Mouse (Mus musculus) embryonic facial prominence, embryonic 13.5 days (tissue): ENCODE measurements around the gene Nup210. TPM values are rescaled to one million over a fixed set of nuclear protein-coding genes. Genes with fewer than 3 reads are reported as not detected.
A peak's percentile ranks its signal among the peaks of the same experiment; 100 is the strongest.

Experiments used
- ATAC-seq: fragments of 200-750 bp; cut with Nextera tagmentation; 2 replicates; pipeline ENCODE4 v1.8.0; 2017; ENCODE audit warnings: low read depth; ENCODE audit not compliant: insufficient number of reproducible peaks, insufficient read depth, low FRiP score, low TSS enrichment
- H3K27ac ChIP-seq: fragments of 300-500 bp; sonication (generic); 2 replicates; pipeline ENCODE4 v1.5.1; 2015; ENCODE audit warnings: moderate library complexity, mild to moderate bottlenecking, inconsistent platforms
- H3K27me3 ChIP-seq: fragments of 300-500 bp; sonication (generic); 2 replicates; pipeline ENCODE4 v1.6.1; 2015; ENCODE audit warnings: mild to moderate bottlenecking, inconsistent platforms
- H3K36me3 ChIP-seq: fragments of 300-500 bp; sonication (generic); 2 replicates; pipeline ENCODE4 v1.6.1; 2015; ENCODE audit warnings: mild to moderate bottlenecking, inconsistent platforms
- H3K4me1 ChIP-seq: fragments of 300-500 bp; sonication (generic); 2 replicates; pipeline ENCODE4 v1.6.1; 2015; ENCODE audit warnings: inconsistent platforms
- H3K4me2 ChIP-seq: fragments of 300-500 bp; sonication (generic); 2 replicates; pipeline ENCODE4 v1.6.1; 2015; ENCODE audit warnings: moderate library complexity, mild to moderate bottlenecking, inconsistent platforms
- H3K4me3 ChIP-seq: fragments of 300-500 bp; sonication (generic); 2 replicates; pipeline ENCODE4 v1.5.1; 2015; ENCODE audit warnings: mild to moderate bottlenecking, inconsistent platforms
- H3K9ac ChIP-seq: fragments of 300-500 bp; sonication (generic); 2 replicates; pipeline ENCODE4 v1.6.1; 2015; ENCODE audit warnings: mild to moderate bottlenecking, inconsistent platforms
- H3K9me3 ChIP-seq: fragments of 300-500 bp; sonication (generic); 2 replicates; pipeline ENCODE4 v1.6.1; 2016; ENCODE audit warnings: inconsistent platforms
- WGBS: fragments of 180-500 bp; shearing (Covaris S2); methylation state at CpG from one replicate; pipeline ENCODE4 v1.1.7; 2015; ENCODE audit warnings: mixed read lengths; 5-methylcytosine and 5-hydroxymethylcytosine counted together
- polyA plus RNA-seq: library from polyadenylated mRNA; unstranded; fragments of >200 nt; fragmentation: Nextera tagmentation; extraction: Ambion mirVana; gene quantifications from 2 replicates; pipeline ENCODE4 v1.2.1, GENCODE M21; 2015

Gene Nup210
- polyA plus RNA-seq, 1 experiment from 2014 or later = 5.9 TPM

DNA sequence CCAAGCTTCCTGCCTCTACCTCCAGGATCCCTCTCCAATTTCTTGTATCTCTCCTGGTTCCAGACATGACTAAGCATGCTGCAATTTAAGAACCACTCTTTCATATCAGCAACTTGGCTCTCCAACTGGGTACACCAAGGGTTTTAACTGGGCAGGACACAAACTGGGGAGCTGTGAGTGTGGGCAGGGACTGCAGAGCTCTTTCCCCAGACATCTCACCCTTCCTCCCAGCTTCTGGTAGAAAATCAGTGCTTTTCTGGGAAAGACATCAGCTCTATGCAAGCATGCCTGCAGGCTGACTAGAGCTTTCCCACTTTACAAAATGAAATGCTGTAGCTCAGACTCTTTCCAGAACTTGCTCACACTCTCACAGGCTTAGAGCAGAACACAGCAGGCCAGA, 60.3 kb downstream of the Nup210 start:
- no peaks in the 10 kb centered on the region for H3K9me3 ChIP-seq
- H3K27ac ChIP-seq = no peak overlapping the region
- no peaks in the 10 kb centered on the region for H3K36me3 ChIP-seq
- peaks cover 21% of the 10 kb centered on the region for H3K4me1 ChIP-seq
- no peak for ATAC-seq
- H3K4me3 ChIP-seq = no peak overlapping the region
- H3K27me3 ChIP-seq = no peaks in the 10 kb centered on the region
- H3K4me2 ChIP-seq = no peak overlapping the region
- H3K9ac ChIP-seq = no peak overlapping the region

DNA sequence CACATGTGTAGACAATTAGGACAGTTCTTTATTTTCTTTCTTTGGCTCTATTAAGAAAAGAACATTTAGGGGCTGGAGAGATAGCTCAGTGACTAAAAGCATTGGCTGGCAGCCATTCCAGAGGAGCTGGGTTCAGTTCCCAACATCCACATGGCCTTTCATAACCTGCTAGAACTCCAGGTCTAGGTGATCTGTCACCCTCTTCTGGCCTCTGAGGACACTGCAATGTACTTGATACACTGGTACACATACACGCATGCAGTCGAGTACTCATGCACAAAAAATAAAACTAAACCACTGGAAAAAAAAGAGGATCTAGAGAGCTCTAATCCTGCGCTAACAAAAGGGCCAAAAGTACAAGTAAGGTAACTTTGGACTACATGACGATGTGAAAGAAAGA, 64.1 kb downstream of the Nup210 start:
- Histone ChIP-seq H3K36me3 (no peaks in the 10 kb centered on the region), H3K27ac (no peak overlapping the region), H3K4me2 (no peak overlapping the region), H3K4me3 (no peak overlapping the region), H3K4me1 (peaks cover 6% of the 10 kb centered on the region), H3K27me3 (no peaks in the 10 kb centered on the region), H3K9me3 (no peaks in the 10 kb centered on the region), H3K9ac (no peak overlapping the region)
- 92% methylated on average over 4 of the region's 4 CpGs for WGBS
- no peak for ATAC-seq

DNA sequence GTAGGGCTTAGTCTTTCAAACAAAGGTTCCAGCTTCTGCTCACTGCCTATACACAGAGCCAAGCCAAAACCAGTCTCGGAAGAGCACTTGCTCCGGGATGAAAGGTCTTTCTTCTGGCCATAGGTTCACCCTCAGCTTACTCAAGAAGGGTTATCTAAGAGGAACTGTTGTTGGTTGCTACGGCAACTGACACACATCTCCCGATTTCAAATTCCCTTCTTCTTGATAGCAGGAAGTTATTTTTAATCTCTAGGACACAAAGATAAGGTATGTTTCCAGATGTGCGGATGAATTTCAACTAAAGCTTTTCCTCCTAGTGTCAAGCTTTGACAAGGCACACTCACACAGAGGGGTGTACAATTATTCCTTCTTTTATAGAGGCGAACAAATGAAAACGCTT, 68.6 kb downstream of the Nup210 start:
- WGBS = 87% methylated on average over 7 of the region's 7 CpGs
- Histone ChIP-seq H3K4me3 (no peak overlapping the region), H3K27me3 (no peaks in the 10 kb centered on the region), H3K4me1 (peaks cover 18% of the 10 kb centered on the region), H3K27ac (no peak overlapping the region), H3K9ac (no peak overlapping the region), H3K4me2 (no peak overlapping the region), H3K9me3 (no peaks in the 10 kb centered on the region), H3K36me3 (no peaks in the 10 kb centered on the region)
- no peak for ATAC-seq

DNA sequence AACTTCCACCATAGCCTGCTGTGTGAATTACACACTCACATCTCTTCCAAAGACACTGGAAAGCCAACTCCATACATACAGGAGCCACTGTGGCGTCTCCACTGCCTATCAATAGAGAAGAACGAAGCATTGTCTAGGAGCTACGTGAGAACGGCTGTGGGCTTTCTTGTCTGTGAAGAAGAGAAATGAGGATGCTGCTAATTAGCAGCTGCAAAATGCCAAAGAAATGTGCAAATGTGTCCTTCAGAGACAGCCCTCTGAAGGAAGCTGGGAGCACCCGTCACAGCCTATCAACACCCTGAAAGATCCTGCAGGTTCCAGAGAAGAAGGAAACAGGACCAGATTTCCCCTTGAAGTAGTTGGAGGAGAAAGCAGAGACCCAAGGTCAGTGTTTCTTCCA, 69.2 kb downstream of the Nup210 start:
- no peak overlapping the region for H3K4me2 ChIP-seq
- no peak overlapping the region for H3K9ac ChIP-seq
- H3K4me1 ChIP-seq = peaks cover 18% of the 10 kb centered on the region
- 77% methylated on average over 5 of the region's 5 CpGs for WGBS
- no peaks in the 10 kb centered on the region for H3K9me3 ChIP-seq
- H3K4me3 ChIP-seq = no peak overlapping the region
- H3K36me3 ChIP-seq = no peaks in the 10 kb centered on the region
- ATAC-seq = no peak
- H3K27me3 ChIP-seq = no peaks in the 10 kb centered on the region
- no peak overlapping the region for H3K27ac ChIP-seq

DNA sequence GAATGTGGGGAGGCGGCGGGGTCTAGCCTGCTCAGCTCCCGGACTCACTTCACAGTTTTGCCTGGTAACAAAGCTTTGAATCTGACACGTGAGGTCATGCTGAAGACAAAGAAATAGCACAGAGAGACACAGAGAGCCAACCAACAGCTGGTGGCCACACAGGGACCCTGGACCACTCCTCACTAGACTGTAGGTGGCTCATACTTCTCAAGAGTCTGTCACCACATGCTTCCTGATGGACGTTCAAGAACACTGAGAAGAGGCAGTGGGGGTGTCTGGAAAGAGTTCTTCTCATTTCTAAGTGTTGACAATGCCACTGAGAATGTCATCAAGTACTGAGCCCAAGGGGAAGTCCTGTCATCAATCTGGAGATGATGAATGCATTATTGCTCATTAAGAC, 70.4 kb downstream of the Nup210 start:
- Histone ChIP-seq H3K27me3 (no peaks in the 10 kb centered on the region), H3K36me3 (no peaks in the 10 kb centered on the region), H3K4me1 (peaks cover 29% of the 10 kb centered on the region), H3K4me2 (no peak overlapping the region), H3K27ac (no peak overlapping the region), H3K9me3 (no peaks in the 10 kb centered on the region), H3K9ac (no peak overlapping the region), H3K4me3 (no peak overlapping the region)
- no peak for ATAC-seq
- 75% methylated on average over 5 of the region's 5 CpGs for WGBS

DNA sequence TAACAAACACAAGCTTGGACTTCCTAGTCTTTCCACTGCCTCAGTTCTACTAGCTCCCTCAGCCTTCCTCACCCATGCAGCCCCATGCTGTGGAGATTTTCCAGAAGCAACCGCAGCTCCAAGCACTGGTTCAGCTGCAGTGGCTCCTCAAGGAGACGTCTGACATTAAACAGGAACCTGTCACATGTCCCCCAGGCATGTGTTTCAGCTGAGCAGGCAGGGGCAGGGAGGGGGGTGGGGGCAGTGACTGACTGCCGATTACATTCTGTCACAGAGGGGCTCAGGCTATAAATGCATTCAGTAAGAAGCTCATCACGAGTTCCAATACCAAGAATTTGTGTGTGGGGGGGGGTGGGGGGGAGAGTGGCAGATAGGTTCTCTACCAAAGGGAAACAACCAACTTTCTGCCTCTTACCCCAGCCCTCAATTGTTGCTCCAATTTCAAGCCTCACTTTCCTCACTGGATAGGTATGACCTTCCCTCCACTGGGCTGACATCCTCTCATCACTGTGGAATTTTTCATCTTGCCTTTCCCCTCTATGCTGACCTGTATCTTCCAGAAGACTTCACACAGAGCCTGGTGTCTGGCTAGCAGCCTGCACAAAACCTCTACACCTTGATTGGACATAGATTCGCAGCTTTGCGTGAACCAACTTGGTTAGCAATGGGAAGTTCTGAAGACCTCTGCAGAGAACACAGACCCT, 71.8 kb downstream of the Nup210 start:
- Histone ChIP-seq H3K4me3 (no peak overlapping the region), H3K4me1 (peaks cover 34% of the 10 kb centered on the region), H3K27ac (peak overlapping the region; percentile 33; the same call in 1 of the 2 replicates), H3K36me3 (no peaks in the 10 kb centered on the region), H3K9me3 (no peaks in the 10 kb centered on the region), H3K4me2 (no peak overlapping the region), H3K27me3 (no peaks in the 10 kb centered on the region), H3K9ac (no peak overlapping the region)
- ATAC-seq = no peak
- 42% methylated on average over 6 of the region's 6 CpGs for WGBS

DNA sequence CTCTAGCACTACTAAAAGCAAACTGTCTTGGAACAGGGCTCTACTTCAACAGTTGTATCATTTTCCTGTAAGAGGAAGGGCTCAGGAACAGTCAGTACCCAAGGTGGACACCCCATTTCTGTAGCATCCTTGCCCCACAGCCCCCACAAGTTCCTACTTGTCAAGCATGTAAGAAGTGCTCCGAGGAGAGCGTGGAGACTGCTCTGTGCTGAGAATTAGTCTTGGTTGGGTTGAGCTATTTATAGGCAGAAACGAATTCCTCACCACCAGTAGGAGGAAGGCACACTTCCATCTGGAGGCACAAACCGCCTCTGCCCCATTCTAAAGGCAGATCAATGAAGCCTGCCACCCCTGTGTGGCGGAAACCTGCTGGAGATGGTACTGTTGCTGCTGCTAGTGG, 75.3 kb downstream of the Nup210 start:
- Histone ChIP-seq H3K36me3 (no peaks in the 10 kb centered on the region), H3K4me1 (peaks cover 30% of the 10 kb centered on the region), H3K27ac (no peak overlapping the region), H3K9ac (0 out of 2 replicates have a peak overlapping the region, but pooled peaks have one; percentile 17), H3K4me3 (no peak overlapping the region), H3K27me3 (no peaks in the 10 kb centered on the region), H3K4me2 (no peak overlapping the region), H3K9me3 (no peaks in the 10 kb centered on the region)
- no peak; the same call in 1 of the 2 replicates for ATAC-seq
- 52% methylated on average over 5 of the region's 5 CpGs for WGBS

DNA sequence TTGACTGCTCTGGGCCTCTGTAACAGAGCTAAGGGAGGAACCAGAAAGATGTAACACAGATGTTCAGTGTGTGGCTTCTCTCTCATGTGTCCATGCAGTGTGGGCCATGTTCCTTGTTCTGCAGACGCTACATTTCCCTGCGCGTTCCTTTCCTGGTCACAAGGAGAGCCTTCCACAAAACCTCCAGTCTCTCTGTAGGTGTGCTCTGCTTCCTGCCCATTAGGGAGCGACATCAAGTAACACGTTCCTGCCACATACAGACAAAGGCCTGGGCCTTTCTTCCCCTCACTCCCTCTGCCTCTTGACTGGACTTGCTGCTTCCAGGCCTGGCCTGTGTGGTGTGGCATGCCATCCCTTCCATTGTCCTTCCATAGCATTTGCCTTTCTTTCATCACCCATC, 88.4 kb downstream of the Nup210 start:
- no peaks in the 10 kb centered on the region for H3K36me3 ChIP-seq
- H3K4me1 ChIP-seq = peaks cover 9% of the 10 kb centered on the region; the same call in 1 of the 2 replicates
- no peak for ATAC-seq
- 81% methylated on average over 5 of the region's 5 CpGs for WGBS
- H3K4me3 ChIP-seq = no peak overlapping the region
- H3K9me3 ChIP-seq = no peaks in the 10 kb centered on the region
- H3K27me3 ChIP-seq = no peaks in the 10 kb centered on the region
- H3K9ac ChIP-seq = no peak overlapping the region
- H3K27ac ChIP-seq = no peak overlapping the region
- no peak overlapping the region for H3K4me2 ChIP-seq

DNA sequence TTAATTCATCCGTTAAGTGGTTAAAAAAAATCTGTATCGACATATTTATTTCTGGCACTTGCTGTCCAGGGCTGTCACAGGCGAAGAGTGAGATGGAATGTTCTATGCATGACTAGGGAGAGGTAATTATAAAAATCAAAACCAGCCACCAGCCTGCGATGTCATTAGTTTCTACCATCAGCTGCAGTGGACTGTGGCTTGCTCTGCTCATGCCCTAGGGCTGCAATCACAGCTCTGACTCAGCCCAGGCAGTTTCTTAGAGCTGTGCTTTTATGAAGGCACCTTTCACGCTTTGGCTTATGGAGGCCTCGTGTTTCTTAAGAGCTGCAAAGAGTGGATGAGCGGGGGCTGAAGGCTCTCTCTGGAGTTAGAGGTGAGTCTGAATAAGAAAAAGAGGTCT, 95.8 kb downstream of the Nup210 start:
- Histone ChIP-seq H3K9ac (no peak overlapping the region), H3K4me3 (no peak overlapping the region), H3K4me1 (peaks cover 16% of the 10 kb centered on the region), H3K4me2 (no peak overlapping the region), H3K27ac (peak overlapping the region; percentile 33; the same call in 1 of the 2 replicates), H3K36me3 (no peaks in the 10 kb centered on the region), H3K27me3 (no peaks in the 10 kb centered on the region), H3K9me3 (no peaks in the 10 kb centered on the region)
- WGBS = 26% methylated on average over 7 of the region's 7 CpGs
- ATAC-seq = no peak

DNA sequence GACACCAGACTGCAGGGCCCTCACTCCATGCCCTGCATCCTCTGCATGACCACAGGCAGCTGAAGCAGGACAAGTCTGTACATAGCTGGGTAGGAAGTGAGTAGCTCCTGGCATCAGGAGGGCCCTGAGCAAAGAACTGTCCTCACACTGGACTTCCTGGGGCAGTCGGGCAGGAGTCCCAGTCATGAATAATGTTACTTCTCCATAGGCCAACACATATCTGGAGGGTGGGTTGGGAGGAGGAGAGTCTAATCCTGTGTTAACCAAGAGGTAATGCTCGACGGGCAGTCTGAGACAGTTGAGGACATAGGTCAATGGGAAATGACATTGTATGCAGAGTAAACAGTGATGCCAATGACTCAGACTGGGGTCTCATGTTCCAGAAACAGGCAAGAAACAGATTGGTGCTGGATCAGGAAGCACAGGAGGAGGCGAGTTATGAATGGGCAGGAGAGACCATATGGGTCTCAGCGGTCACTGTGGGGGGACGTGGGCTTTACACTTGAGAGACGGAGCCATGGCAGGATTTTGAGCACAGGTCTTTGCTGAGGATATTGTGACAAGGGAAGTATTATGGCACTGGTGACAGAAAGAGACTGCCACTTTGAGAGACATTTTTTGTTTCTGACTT, 99.9 kb downstream of the Nup210 start:
- Histone ChIP-seq H3K27ac (no peak overlapping the region), H3K4me2 (no peak overlapping the region), H3K4me3 (no peak overlapping the region), H3K9me3 (no peaks in the 10 kb centered on the region), H3K9ac (no peak overlapping the region), H3K27me3 (no peaks in the 10 kb centered on the region), H3K36me3 (no peaks in the 10 kb centered on the region), H3K4me1 (peaks cover 7% of the 10 kb centered on the region)
- no peak for ATAC-seq
- 83% methylated on average over 7 of the region's 7 CpGs for WGBS

DNA sequence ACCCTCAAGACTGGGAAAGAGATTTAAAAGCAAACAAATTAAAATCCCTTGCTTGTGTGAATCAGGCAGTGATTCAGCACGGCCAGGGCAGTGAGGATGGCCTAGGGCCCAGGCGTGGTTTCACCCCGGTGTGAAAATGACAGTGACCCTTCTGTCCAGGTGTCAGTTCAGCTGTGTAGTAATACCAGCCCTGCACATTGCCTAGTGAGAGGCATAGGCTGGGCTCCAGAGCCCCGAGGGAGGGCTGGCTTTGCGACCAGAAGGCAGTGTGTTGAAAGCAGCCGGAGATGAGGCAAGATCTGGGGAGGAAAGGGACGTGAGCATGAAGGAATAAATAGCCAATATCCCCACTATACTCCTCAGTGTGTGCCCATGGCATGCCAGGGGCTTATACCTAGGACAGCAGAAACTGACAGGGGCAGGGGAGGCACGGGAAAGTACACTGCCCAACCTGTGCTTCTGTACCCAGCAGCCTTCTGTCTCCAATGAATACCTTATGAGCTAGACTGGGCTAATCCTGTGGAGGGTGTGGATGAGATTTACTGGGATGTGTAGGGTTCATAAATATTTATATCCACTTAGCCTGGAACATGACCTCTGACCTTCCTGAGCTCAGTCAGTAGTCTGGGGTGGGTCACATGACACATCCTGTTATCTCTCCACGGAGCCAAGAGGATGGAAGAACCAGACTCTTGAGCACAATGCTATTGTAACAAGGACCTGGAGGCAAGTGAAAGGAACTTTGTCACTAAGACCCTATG, 102.3 kb downstream of the Nup210 start:
- H3K4me3 ChIP-seq = no peak overlapping the region
- ATAC-seq = no peak
- H3K9me3 ChIP-seq = no peaks in the 10 kb centered on the region
- no peaks in the 10 kb centered on the region for H3K27me3 ChIP-seq
- no peak overlapping the region for H3K9ac ChIP-seq
- 65% methylated on average over 9 of the region's 9 CpGs for WGBS
- H3K27ac ChIP-seq = no peak overlapping the region
- H3K36me3 ChIP-seq = no peaks in the 10 kb centered on the region
- H3K4me1 ChIP-seq = no peaks in the 10 kb centered on the region
- H3K4me2 ChIP-seq = no peak overlapping the region

DNA sequence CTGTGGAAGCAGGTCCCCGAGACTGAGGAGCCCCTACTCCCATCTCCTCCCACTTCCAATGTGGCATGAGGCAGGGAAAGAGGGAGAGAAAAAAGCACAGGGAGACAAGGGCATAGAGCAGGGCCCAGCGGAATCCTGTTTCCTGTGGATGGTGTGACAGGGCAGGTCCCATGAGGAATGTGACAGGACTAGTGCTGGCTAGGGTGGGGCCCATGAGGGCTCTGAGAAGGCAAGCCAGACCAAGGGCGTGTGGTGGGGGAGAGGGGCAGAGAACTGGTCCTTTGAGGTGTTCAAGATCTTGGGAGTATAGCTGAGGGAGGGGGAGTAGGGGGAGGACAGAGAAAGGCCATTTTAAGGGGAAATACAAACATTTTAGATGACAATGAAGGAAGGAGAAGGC, 104.2 kb downstream of the Nup210 start:
- H3K27me3 ChIP-seq = no peaks in the 10 kb centered on the region
- no peaks in the 10 kb centered on the region for H3K36me3 ChIP-seq
- ATAC-seq = no peak
- H3K9ac ChIP-seq = no peak overlapping the region
- H3K9me3 ChIP-seq = no peaks in the 10 kb centered on the region
- 64% methylated on average over 3 of the region's 3 CpGs for WGBS
- H3K4me2 ChIP-seq = no peak overlapping the region
- H3K27ac ChIP-seq = no peak overlapping the region
- no peaks in the 10 kb centered on the region for H3K4me1 ChIP-seq
- no peak overlapping the region for H3K4me3 ChIP-seq
